Mouse (Mus musculus) gonadal fat pad, adult 2 months (tissue): ENCODE data around the gene Nfkb1. TPM values are rescaled to one million over a fixed set of nuclear protein-coding genes. Genes with fewer than 3 reads are reported as not detected.

Experiments
- DNase-seq: peaks from one replicate; pipeline ENCODE4 v3.0.0-alpha.2; 2012; ENCODE audit warnings: low read depth
- polyA plus RNA-seq: library from polyadenylated mRNA; depleted of rRNA; stranded (reverse); fragments of >200 nt; gene quantifications from 2 replicates; pipeline ENCODE4 v1.2.3, GENCODE M21; 2012

Nfkb1 gene
- polyA plus RNA-seq, 1 experiment = 48.3 TPM

DNA sequence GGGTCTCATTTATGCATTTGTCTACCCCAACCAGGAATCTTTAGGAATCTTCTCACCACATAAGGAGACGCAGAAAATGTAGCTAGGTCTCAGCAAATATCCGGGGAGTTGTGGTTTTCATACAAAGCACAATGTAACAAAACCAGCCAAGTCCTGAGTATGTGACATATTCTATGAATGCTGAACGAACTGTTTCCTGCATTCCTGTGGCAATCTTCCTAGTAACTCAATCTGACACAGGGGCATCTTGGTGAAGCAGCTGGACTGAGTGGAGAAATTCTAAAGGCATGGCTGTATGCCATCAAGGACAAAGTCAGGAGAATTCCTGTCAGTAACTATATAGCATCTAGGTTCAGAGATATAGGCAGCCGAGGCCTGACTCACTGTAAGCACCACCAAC lies 20.5 kb downstream of the Nfkb1 start:
- no peak for DNase-seq

DNA sequence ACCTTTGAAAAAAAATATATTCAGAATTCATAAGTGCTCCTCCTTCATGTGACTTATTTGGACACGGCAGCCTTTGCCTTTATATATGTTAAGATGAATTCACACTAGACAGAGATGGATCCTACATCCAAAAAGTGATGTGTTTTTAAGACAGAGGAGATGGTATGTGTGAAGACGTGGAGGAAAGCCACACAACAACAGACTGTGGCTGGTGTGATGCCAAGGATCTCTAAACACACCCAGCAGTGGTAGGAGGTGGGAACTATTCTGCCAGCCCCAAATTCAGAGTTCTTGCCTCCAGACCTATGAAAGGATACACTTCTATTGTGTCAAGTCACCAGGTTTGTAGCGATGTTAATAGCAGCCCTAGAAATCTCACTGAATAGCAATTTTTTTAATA lies 24.3 kb downstream of the Nfkb1 start:
- no peak for DNase-seq

DNA sequence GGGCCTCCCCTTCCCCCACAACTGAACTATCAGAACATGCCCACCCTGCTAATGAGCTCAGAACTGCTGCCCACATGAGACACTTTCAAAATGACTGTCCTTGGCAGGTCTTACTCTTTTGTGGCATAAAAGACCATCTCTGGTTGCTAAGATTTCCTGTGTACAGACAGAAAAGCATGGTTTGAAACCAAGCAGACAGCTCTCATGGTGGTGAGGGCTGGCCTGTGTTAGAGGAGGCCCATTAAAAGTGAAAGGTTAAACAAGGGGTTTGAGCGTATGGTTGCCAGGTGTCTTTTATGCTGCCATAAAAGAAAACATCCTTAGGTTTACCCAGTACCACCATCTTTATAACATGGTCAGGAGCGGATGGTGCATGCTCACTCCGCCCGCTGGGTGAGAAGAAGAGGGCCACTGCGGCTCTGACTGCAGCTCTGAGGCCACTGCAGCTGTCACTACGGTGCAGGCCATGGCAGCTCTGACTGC lies 25.5 kb downstream of the Nfkb1 start:
- DNase-seq = no peak

DNA sequence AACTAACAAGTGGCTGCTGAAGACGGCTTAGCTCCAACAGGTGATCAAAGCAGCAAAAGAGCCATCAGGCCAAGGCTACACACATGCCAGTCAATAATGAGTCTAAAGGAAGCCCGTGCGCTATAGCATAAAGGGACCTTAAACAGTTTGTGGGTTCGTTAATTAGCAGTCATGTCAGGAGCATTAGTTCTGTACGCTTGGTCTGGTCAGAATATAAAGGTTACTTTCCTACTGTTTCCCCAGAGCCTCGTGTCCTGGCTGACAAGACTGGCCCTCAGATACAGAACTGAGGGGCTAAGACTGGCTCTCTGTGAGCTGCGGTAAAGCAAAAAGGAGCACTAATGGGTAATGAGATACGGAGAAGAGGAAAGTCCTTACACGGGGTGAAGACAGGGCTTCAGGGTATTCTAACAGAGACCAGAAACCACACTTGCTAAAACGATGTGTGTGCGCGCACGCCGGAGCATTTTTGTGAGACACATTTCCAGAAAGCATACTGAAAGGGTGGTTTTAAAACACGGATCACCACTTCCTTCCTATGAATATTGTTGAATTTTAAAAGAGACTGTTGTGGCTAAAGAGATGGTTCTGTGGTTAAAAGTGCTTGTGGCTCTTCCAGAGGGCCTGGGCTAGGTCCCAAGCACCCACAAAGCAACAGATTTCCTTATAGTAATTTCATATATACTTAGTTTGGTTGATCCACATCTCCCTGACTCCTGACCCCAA lies 29.0 kb downstream of the Nfkb1 start:
- no peak for DNase-seq

DNA sequence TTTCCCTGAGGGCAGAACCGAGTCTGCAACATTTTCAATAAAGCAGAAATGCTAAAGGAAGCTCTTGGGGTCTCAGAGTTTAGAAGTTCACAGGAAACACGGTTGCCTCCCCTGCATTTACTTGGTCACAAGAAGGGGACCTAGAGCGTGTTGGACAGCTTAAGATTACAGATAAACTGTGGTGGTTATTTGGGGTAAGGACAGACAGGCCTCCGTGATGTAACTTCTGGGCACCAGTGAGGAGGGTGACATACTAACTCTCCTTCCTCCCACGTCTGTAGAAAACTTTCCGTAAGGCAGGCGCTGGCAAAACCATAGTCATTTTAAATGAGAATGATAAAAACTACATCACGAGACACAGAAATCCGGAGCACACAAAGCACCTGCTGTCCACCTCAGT lies 29.6 kb downstream of the Nfkb1 start:
- no peak for DNase-seq

DNA sequence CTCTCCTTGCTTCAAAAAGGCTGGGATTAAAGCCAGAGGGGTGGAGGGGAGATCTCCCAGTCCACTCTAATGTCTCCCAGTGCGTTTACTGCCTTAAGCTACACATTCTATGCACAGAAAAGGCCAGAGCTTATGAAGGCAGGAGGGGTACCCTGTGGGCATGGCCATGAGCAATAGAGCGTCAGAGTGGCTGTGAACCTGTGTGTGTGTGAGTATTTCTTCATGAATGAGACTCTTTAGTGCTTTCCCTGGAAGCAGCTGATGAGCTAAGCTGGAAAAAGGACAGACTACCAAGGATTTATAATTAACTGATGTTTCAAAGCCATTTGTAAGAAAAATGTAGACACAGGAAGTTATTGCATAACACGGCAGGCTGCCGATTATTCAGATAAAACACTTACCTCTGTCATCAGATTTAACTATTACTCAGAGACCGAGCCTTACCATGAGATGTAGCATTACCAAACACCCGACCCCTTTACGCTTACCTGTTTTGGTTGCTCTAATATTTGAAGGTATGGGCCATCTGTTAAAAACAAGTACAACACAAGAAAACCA lies 32.7 kb downstream of the Nfkb1 start:
- DNase-seq = no peak

DNA sequence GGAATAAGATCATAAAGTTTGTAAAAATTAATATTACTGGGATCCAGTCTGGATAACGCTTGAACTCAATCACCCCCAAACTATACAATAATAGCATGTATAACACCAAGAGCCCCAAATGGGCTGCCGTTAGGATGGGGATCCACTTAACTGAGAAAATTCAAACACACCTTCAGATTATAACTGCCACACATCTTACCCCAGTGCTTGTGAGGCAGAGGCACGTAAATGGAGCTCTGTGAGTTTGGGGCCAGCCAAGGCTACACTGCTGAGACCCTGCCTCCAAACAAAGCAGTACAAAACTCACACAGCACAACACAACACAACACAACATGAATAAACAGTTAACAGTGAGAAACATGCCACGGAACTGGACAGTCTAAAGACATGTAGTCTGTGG lies 35.2 kb downstream of the Nfkb1 start:
- no peak for DNase-seq

DNA sequence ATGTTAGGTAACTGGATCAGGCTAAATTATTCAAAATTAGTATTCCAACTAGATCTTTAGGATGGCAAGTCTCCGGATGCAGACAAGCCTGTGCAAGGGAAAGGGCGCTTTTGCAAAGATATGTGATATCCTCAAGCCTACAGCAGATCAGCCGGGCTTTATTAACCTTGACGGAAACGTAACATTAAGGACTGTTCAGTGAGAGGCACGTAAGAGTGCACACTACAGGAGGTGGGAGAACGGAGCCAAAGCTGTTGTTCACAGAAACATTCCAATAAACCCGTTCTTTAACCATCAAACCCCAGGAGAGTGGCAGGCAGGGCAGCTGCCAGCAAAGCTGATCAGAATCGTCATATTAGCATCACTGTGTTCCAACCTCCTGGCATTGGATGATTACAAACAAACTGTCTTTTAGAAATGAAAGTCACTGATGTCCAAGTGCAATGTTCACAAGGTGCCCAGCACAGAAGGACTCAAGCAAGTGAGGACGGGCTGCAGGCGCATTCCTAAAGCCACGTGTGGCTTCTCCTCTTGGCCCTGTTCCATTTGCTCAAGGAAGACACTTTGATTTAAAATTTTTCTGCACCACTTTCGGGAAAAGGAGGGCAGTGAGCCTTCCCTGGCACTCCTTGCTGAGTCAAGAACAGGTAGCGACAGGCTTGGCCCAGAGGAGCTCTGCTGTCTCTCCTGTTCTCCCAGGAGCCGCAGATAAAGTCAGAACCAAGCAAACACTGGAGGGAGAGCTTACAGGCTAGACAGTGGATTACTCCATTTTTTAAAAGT lies 40.4 kb downstream of the Nfkb1 start:
- DNase-seq = no peak

DNA sequence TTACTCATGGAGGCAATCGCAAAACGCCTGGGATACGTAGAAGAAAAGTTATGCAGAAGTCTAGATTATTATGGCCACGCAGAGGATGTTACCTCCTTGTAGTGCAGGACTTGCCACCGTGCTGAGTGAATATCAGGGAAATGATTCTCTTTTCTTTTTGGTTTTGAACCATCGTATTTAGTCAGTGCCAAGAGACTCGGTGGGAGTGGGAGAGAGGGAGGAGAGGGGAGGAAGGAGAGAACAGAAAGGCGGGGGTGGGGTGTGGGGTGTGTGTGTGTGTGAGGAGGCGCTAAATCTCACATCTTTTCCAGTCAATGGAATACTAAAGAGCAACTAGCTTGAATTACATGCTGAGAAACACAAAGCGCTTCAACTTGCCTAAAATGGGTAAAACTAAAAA lies 41.5 kb downstream of the Nfkb1 start:
- DNase-seq = no peak

DNA sequence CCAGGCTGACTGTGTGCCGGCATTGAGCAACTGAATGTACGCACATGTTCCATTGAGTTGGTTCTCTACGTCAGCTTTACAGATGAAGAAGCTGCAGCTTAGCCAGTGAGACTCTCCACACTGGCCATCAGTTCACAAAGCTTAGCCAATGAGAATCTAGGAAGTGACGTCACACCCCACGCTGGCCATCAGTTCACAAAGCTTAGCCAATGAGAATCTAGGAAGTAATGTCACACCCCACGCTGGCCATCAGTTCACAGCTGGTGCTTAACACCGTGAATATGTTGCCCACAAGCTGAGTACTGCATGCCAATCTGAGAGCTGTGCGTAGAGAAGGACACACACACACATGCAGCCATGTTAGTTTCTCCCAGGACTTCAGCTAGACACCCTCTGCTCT lies 42.8 kb downstream of the Nfkb1 start:
- no peak for DNase-seq

DNA sequence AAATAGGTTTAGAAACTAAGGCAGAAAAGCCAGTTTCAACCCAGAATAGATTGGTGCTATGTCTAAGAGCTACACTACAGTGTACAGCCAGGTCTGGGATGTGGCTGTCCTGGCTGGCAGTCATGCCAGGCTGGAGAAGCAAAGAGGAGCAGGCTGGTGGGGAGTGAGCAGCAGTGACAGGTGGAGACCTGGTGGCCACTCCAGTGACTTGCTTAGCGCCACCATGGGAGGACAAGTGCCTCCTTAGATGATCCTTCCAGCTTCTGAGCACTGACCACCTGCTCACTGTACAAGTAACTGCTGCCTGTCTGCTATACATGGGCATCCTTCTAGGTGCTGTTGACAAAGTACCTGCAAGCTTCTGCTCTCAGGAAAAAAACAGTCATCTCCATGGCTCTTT lies 44.7 kb downstream of the Nfkb1 start:
- no peak for DNase-seq

DNA sequence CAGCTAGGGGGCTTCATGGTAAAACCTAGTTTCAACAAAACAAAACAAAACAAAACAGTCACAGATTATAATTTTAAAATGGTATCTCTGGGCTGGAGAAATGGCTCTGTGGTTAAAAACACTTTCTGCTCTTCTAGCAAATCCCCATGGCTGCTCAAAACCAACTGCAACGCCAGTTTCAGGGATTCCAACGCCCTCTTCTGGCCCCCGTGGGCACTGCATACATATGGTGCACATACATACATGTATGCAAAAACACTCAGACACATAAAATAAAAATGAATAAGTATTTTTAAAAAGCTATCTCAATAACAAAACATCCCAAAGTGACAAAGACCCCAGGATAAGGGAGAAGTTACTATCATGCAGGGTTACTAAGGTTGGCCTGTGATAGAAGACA lies 46.4 kb downstream of the Nfkb1 start:
- DNase-seq = no peak

DNA sequence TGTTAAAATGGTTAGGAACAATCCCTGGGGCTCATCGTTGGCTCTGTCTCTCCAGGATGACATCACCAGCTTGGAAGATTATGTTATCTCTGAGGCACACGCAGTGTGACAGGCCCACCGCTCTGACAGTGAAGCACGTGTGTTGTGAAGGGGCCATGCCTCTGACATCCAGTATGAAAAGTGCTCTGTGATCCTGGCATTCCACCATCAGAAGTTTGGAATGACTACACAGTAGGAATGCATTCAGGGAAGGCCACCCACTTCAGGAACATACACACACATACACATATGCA lies 49.8 kb downstream of the Nfkb1 start:
- no peak for DNase-seq

DNA sequence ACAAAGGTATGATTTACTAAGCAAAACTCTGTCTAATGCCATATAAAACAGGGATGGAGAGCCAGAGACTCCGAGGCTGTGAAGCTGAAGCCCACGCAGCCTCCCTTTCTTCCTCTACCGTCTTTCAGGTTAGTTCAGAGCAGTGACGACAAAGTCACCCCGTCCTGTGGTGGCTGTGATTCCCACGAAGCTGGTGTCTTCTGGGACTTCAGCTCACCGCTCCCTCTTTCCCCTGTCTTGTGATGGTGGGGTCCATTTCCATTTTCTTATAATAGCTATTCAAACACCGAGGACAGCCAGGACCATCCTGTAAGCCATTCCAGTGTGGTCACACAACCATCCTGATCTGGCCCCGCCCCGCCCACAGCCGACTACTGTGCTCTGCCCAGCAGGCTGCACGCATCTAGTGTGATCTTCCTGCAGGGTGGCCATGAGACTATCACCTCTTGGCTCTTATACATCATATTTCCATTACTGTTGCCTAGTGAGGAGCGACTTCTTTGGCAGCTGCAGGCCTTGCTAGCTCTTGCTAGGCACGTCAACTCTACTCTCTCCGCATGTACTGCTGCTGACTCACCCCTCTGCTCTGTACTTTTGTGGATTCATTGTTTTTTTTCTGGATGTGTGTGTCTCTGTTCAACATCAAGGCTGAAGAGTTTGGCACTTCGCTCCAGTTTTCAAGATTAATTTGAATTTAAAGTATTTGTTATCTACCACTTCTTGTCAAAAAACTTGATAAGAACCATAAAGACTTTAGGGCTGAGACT lies 50.3 kb downstream of the Nfkb1 start:
- DNase-seq = no peak

DNA sequence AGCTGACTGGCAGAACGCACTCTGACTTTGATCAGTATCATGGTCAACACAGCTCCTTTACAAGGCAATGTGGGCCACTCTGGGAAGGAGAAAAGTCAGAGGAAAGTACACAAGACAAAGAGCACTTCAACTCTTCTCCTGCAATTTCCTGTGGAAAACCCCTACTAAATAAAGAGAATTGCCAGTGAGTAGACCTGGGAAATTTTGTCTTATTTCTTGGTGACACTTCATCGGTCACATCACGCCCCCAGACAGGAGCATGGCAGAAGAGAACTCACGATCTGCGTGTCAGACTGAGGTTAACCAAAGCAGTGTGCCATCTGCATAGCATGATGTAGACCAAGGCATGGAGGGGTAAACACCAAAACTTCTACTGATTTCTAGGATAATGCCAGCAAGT lies 51.1 kb downstream of the Nfkb1 start:
- DNase-seq = no peak

DNA sequence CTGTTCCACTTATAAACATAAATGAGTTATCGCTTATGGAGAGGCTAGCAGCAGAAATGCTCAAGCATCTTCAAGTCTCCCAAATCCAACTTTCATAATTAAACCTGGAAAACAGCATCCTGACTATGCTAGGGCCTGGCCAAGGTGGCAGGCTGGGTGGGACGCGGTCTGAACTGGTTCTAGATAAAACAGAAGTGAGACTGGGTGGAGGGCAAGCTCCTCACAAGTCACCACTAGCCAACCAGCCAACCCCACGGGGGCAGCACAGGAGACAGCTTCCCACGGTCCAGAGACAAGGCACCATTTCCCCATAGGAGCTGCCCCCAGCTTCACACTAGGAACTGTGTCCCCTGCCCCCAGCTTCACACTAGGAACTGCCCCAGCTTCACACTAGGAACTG lies 53.8 kb downstream of the Nfkb1 start:
- DNase-seq = no peak

DNA sequence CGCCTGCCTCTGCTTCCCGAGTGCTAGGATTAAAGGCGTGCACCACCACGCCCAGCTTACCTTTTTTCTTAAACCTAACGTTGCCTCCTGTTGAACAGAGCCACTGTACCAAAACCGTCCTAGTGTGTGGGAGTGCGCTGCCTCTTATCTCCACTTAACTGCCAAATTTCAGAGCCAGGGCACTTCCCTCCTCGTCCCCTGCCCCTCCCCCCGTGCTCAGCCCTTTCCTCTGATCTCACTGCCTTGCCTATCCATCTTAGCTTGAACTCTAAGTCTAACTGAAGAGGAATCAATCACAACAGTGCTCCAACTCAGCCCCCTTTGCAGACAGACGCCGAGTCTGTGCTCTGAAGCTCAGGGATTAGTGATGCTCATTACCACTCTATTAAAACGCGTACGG lies 54.9 kb downstream of the Nfkb1 start:
- no peak for DNase-seq

DNA sequence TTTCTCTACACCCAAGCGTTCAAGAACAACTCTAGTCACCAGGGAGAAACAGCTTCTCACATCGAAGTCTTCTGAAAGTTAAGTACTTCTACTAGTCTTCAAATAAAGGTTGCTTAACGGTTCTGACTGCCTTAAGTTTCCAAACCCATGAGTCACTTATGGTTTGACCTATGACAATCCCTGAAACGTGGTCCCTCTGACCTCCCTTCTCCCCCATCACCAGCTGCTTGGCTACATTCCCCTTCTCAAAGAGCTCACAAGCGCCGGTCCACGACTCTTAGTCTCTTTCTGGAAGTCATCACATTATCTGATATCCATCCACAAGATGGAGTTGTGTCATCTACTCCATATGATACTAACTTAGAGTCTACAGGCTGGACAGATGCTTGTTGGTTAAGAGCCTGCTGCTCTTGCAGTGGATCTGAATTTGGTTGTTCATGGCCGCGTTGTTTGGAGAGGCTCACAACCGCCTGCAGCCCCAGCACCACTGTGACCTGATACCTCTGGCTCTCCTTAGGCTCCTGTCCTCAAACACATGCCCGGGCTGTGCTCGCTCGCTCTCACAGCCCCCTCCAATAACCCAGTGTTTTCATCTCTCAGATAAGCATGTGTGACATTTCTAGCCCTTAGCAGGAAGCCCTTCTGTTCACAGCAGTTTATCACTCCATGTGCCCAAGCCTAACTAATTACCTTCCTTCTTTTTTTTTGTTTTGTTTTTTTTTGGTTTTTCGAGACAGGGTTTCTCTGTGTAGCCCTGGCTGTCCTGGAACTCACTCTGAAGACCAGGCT lies 55.5 kb downstream of the Nfkb1 start:
- no peak for DNase-seq

DNA sequence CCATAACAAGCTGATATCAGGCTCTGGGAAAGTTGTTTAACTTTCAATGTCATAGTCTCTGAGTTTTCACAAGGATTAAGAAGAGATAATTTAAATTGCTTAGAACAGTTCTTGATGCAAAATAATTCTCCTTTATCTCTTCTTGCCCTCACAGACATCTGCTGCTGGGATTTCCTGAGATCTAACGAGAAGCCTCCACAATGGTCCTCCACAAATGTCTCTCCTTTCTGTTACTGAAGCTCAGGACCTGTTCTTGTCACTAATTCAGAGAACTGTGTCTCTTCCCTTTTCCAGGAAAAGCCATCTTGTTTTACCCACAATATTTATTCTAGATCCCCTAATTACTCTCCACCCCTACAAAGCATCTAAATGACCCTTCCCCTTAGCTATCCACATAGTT lies 56.3 kb downstream of the Nfkb1 start:
- DNase-seq = no peak

DNA sequence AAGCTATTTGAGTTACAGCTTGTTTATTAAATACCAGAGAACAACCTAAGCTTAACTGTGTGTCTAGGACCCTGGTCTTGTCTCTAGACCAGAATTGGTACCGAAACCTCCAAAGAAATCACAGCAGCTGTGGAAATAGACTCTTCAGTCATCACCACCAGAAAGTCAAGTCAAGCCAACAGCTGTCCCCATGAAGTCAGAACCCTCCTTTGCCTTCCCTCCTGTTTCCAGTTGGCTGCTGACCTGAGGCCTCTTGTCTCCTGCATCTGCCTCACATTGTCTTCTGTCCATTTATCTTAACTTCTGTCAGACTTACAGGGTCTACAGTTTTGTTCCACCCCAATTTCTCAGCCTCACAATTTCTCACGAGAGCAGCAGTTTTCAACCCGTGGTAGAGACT lies 57.1 kb downstream of the Nfkb1 start:
- no peak for DNase-seq

DNA sequence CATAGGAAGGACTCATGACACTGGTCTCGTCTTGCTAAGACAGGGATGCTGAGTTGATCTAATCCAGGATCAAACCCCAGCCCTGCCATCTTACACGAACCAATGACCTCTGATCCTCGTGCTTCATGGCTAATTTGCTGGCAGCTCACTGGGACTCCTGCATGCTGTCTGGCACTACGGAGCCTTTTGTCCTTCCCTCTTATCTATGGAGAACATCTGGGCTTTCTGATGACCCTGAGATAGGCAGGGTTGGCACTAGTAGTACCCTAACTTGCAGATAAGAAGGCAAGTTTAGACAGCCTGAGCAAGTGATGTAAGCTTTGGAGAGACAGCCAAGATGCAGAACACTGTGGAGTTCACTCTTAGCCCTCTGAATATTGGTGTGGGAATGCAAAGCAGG lies 59.5 kb downstream of the Nfkb1 start:
- DNase-seq = peak; percentile 72

DNA sequence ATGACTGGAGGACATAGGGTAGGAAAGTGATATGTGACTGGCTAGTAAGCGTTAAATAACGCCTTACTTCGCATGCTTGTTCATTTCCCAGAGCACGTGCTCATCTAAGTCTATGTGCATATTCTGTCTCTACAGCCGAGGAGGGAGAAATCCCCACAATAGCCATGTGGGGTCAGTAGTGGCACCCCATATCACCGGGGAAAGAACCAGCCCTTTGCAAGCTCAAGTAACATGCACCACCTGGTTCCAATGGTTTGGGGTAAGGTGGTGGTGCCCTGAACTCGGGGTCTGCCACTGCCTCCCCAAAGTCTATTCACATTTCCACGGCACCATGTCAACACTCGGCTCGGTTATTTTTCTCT lies 60.3 kb downstream of the Nfkb1 start:
- DNase-seq = no peak
